27 mouse cellular contexts compared by ENCODE assay signal in genomic region chr10:88888376-88888775, GRCm38 (mm10). TPM values are rescaled to one million over a fixed set of nuclear protein-coding genes. Genes with fewer than 3 reads are reported as not detected.
"Had no signal": no experiment of that assay in that cellular context is flagged by ENCODE, and none has a peak within 500 bp of the region (broad histone marks: within the 10 kb centered on the region; RNA-seq: fewer than 3 reads in every experiment).

No protein-coding gene starts in this region.

- DNase-seq: forebrain, postnatal 0 days; gastrocnemius, postnatal 14 days; gastrocnemius, postnatal 36 days; heart, adult 11 months; heart, adult 2 months; heart, postnatal 14 days; heart, postnatal 36 days; layer of hippocampus, adult 9-11 months; layer of hippocampus, postnatal 36 days; left cerebral cortex, postnatal 4 days; lung, adult 18-20 months had no signal

- H3K4me3 ChIP-seq: heart, adult 2 months; heart, embryonic 13.5 days; heart, embryonic 15.5 days; hindbrain, embryonic 13.5 days; hindbrain, embryonic 15.5 days; limb, embryonic 13.5 days; limb, embryonic 15.5 days; liver, embryonic 12.5 days had no signal

- H3K36me3 ChIP-seq: heart, embryonic 13.5 days; heart, embryonic 15.5 days; hindbrain, embryonic 13.5 days; hindbrain, embryonic 15.5 days; limb, embryonic 13.5 days; limb, embryonic 15.5 days; liver, embryonic 12.5 days had no signal

- H3K4me2 ChIP-seq: heart, embryonic 11.5 days; heart, embryonic 13.5 days; heart, embryonic 15.5 days; hindbrain, embryonic 13.5 days; hindbrain, embryonic 15.5 days; limb, embryonic 13.5 days; limb, embryonic 15.5 days; liver, embryonic 12.5 days had no signal

- ATAC-seq: forebrain, postnatal 0 days; hindbrain, postnatal 0 days; intestine, embryonic 16.5 days; liver, embryonic 12.5 days had no signal

- H3K27ac ChIP-seq: heart, adult 2 months; heart, embryonic 13.5 days; heart, embryonic 15.5 days; hindbrain, embryonic 13.5 days; hindbrain, embryonic 15.5 days; hindbrain, postnatal 0 days; kidney, postnatal 0 days; limb, embryonic 13.5 days; limb, embryonic 15.5 days; liver, embryonic 12.5 days; liver, embryonic 14.5 days had no signal

- H3K9ac ChIP-seq: forebrain, postnatal 0 days; heart, embryonic 13.5 days; heart, embryonic 15.5 days; hindbrain, embryonic 13.5 days; hindbrain, embryonic 15.5 days; limb, embryonic 13.5 days; limb, embryonic 15.5 days; liver, embryonic 12.5 days; liver, embryonic 14.5 days had no signal

- H3K4me1 ChIP-seq: liver, embryonic 12.5 days had no signal

- H3K9me3 ChIP-seq: heart, embryonic 13.5 days; heart, embryonic 15.5 days; hindbrain, embryonic 13.5 days; hindbrain, embryonic 15.5 days; limb, embryonic 15.5 days; liver, embryonic 12.5 days had no signal

RNA-seq across cellular contexts. Expression of gene Slc5a8, which starts 2.6 kb away (rescaled TPM):
- polyA plus RNA-seq: heart, embryonic 11.5 days; heart, embryonic 13.5 days; heart, postnatal 0 days; hindbrain, embryonic 11.5 days; limb, embryonic 11.5 days; limb, embryonic 15.5 days; liver, embryonic 16.5 days had no signal
